Mouse (Mus musculus): ENCODE data around the gene Ftcd.

DNA sequence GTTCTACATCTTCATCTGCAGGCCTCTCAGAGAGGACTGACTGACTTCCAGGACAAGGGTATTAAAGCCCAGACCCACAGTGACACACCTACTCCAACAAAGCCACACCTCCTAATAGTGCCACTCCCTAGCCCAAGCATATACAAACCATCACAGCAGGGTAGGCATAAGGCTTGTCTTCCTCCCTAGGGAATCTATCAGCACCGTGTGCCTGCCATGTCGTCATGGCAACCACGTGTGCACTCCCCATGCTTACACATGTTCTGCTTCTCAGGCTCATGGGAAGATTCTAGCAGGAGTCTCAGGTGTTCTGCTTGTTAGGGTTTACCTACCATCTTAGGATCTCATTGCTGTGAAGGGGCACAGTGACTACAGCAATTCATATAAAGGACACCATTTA is 23.9 kb upstream of the Ftcd start:
- TF ChIP-seq CTCF (IDR thresholded peaks at IDR 0.05) (no peak), EP300 (IDR thresholded peaks at IDR 0.05; ENCODE audit: insufficient read depth, low read depth, low read length) (no peak)
